Mouse (Mus musculus): ENCODE measurements at regions not wholly inside any gene's neighbourhood (a gene's known extent, or its start where the extent isn't known, plus 50 kb on each side); places are given as distances from the start of the nearest gene placed in this dataset.

GRCm38 (mm10) chr16:23669651-23670050 is 149.0 kb upstream of the Masp1 start:
- intact Hi-C loops (cut with DNase I) = no loop called here

More at GRCm38 (mm10) chr16:23669651-23670050, 149.0 kb upstream of the Masp1 start:
- H3K27ac ChIP-seq = no peak overlapping the region
- DNase-seq (ENCODE audit: extremely low spot score in 1 of 2, low spot score in 2 of 2) = no peak
- TF ChIP-seq CTCF (IDR thresholded peaks at IDR 0.05) = no peak
- no peak overlapping the region for H3K4me3 ChIP-seq

Measured in left cerebral cortex, adult 2 months (tissue).